Mouse (Mus musculus) kidney, embryonic 15.5 days (tissue): Measurements from ENCODE around the gene Stard9. TPM values are rescaled to one million over a fixed set of nuclear protein-coding genes. Genes with fewer than 3 reads are reported as not detected.
"Not testable (repeated sequence)": the region's sequence is repeated elsewhere in the genome, so short reads cannot be mapped to it uniquely, and the experiment has no call there.

Source experiments
- ATAC-seq: fragments of 200-750 bp; cut with Nextera tagmentation; replicated peaks from 2 replicates; pipeline ENCODE4 v1.8.0; 2017; ENCODE audit warnings: moderate TSS enrichment; ENCODE audit not compliant: low FRiP score
- H3K27ac ChIP-seq: fragments of 300-500 bp; sonication (generic); 2 replicates; pipeline ENCODE4 v1.5.1; 2015; ENCODE audit warnings: mild to moderate bottlenecking, inconsistent platforms
- H3K27me3 ChIP-seq: fragments of 300-500 bp; sonication (generic); 2 replicates; pipeline ENCODE4 v1.6.1; 2015; ENCODE audit warnings: inconsistent platforms
- H3K36me3 ChIP-seq: fragments of 300-500 bp; sonication (generic); 2 replicates; pipeline ENCODE4 v1.6.1; 2015; ENCODE audit warnings: inconsistent platforms
- H3K4me1 ChIP-seq: fragments of 300-500 bp; sonication (generic); 2 replicates; pipeline ENCODE4 v1.6.1; 2015; ENCODE audit warnings: inconsistent platforms
- H3K4me2 ChIP-seq: fragments of 300-500 bp; sonication (generic); 2 replicates; pipeline ENCODE4 v1.6.1; 2015; ENCODE audit warnings: moderate library complexity, mild to moderate bottlenecking, inconsistent platforms
- H3K4me3 ChIP-seq: fragments of 300-500 bp; sonication (generic); replicated peaks from 2 replicates; pipeline ENCODE4 v1.5.1; 2015; ENCODE audit warnings: mild to moderate bottlenecking, inconsistent platforms
- H3K9ac ChIP-seq: fragments of 300-500 bp; sonication (generic); 2 replicates; pipeline ENCODE4 v1.6.1; 2015; ENCODE audit warnings: mild to moderate bottlenecking, inconsistent platforms
- H3K9me3 ChIP-seq: fragments of 300-500 bp; sonication (generic); replicated peaks from 2 replicates; pipeline ENCODE4 v1.6.1; 2016; ENCODE audit warnings: inconsistent platforms
- WGBS: fragments of 180-500 bp; shearing (Covaris S2); methylation state at CpG from one replicate; pipeline ENCODE4 v1.1.7; 2015; ENCODE audit warnings: mixed read lengths; 5-methylcytosine and 5-hydroxymethylcytosine counted together
- polyA plus RNA-seq: library from polyadenylated mRNA; unstranded; fragments of >200 nt; fragmentation: Nextera tagmentation; extraction: Ambion mirVana; gene quantifications from 2 replicates; pipeline ENCODE4 v1.2.1, GENCODE M21; 2015

The Stard9 gene
- polyA plus RNA-seq, 1 experiment from 2014 or later = 5.2 TPM

DNA sequence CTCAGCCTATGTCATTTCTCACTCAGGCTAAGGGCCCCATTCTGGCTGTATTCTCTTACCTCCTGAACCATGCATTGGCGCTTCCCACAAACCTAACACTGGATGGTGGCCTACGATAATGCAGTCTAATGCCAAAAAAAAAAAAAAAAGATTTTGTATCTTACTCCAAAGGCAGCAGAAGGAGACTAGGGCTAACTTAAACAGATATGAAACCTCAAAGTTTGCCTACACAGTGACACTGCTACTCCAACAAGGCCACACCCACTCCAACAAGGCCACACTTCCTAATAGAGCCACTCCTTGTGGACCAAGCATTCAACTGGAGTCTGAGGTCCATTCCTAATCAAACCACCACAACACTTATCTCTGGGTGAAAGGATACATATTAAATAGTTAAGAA is 27.8 kb downstream of the Stard9 start:
- Histone ChIP-seq H3K4me2 (no peak overlapping the region), H3K9me3 (no peaks in the 10 kb centered on the region), H3K9ac (no peak overlapping the region), H3K36me3 (no peaks in the 10 kb centered on the region), H3K27ac (no peak overlapping the region), H3K4me3 (no peak overlapping the region), H3K4me1 (no peaks in the 10 kb centered on the region), H3K27me3 (no peaks in the 10 kb centered on the region)
- no peak for ATAC-seq
- WGBS = 100% methylated on average over 2 of the region's 2 CpGs

DNA sequence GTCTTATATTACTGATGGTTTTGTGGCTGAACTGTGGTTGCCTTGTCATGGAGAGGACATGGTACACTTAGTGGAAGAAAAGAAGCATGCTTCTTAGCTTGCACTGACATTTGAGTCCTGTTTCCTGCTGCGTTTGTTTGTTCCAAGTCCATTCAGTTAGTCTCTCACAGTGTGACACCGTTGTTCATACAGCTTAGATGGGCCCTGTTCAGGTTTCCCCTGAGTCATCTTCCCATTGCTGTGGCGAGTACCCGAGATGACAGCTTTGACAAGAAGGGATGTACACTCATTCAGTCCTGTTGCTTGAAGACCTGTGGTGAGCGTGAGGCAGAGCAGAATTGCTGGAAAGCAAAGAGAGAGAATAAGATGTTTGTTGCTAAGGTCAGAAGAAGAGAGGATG is 29.6 kb downstream of the Stard9 start:
- H3K9me3 ChIP-seq = no peaks in the 10 kb centered on the region
- H3K27ac ChIP-seq = no peak overlapping the region
- no peaks in the 10 kb centered on the region for H3K36me3 ChIP-seq
- H3K4me1 ChIP-seq = no peaks in the 10 kb centered on the region
- ATAC-seq = no peak
- no peak overlapping the region for H3K9ac ChIP-seq
- no peak overlapping the region for H3K4me2 ChIP-seq
- H3K27me3 ChIP-seq = no peaks in the 10 kb centered on the region
- WGBS = 72% methylated on average over 5 of the region's 5 CpGs
- no peak overlapping the region for H3K4me3 ChIP-seq

DNA sequence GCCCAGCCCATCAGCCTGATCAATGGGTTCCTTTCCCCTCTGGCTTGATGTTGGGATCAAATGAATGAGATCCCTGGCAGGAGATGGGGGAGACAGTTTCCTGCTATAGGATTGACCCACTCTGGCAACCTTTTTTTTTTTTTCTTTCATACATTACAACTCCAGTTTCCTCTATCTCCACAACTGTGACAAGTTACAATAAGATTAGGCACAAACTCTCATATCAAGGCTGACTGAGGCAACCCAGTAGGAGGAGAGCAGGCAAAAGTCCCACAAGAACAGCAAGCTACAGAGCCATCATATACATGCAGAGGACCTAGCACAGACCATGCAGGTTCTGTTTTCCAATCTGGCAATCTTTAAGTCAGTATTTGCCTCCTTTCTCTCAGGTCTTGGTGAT is 30.4 kb downstream of the Stard9 start:
- Histone ChIP-seq H3K9me3 (no peaks in the 10 kb centered on the region), H3K27me3 (no peaks in the 10 kb centered on the region), H3K4me2 (no peak overlapping the region), H3K36me3 (no peaks in the 10 kb centered on the region), H3K27ac (no peak overlapping the region), H3K4me1 (no peaks in the 10 kb centered on the region), H3K4me3 (no peak overlapping the region), H3K9ac (no peak overlapping the region)
- no peak for ATAC-seq

DNA sequence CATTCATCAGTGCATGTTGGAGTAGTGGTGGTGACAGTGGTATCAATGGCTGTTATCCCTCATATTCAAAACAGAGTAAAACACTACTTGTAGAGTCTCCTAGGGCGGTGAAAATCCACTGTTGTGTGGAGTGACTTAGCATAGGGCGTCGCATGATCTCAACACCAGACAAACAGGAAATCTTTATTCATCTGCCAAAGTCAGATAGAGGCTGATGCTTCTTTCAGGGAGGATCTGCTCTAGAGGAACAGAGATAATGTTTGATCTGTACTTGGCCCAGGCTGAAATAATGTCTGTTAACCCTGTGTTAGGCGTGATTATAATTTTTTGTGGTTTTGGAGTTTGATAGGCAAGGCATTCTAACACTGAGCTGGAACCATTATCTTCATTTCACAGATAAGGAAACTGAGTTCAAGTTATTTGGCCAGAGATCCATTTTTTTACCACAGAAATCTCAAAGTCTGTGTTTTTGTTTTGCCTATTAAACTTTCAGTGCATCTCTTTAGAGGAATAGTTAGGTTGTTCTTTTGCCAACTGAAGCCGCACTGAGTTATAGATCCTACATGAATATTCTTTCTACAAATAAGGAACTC is 31.7 kb downstream of the Stard9 start:
- no peaks in the 10 kb centered on the region for H3K9me3 ChIP-seq
- no peak overlapping the region for H3K27ac ChIP-seq
- no peak overlapping the region for H3K4me3 ChIP-seq
- no peaks in the 10 kb centered on the region for H3K27me3 ChIP-seq
- H3K36me3 ChIP-seq = no peaks in the 10 kb centered on the region
- H3K4me2 ChIP-seq = no peak overlapping the region
- no peaks in the 10 kb centered on the region for H3K4me1 ChIP-seq
- WGBS = 75% methylated on average over 5 of the region's 5 CpGs
- H3K9ac ChIP-seq = no peak overlapping the region
- no peak for ATAC-seq

DNA sequence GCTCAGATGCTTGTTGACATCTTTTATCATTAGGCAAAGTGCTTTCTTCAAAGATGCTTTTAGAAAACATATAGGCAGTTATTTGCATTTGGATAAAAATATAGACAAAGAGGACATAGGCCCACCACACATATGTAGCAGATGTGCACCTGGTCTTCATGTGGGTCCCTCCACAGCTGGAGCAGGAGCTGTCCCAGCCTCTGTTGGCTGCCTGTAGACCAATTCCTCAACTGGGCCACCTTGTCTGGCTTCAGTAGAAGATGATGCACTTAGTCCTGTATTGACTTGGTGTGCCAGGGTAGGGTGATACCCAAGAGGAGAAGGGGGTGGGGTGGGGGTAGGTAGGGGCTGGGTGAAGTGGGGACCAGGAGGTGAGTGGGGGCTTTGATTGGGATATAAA is 33.8 kb downstream of the Stard9 start:
- ATAC-seq = no peak
- no peaks in the 10 kb centered on the region for H3K27me3 ChIP-seq
- H3K36me3 ChIP-seq = no peaks in the 10 kb centered on the region
- no peak overlapping the region for H3K27ac ChIP-seq
- H3K4me2 ChIP-seq = no peak overlapping the region
- H3K4me3 ChIP-seq = no peak overlapping the region
- H3K4me1 ChIP-seq = no peaks in the 10 kb centered on the region
- no peak overlapping the region for H3K9ac ChIP-seq
- H3K9me3 ChIP-seq = no peaks in the 10 kb centered on the region

DNA sequence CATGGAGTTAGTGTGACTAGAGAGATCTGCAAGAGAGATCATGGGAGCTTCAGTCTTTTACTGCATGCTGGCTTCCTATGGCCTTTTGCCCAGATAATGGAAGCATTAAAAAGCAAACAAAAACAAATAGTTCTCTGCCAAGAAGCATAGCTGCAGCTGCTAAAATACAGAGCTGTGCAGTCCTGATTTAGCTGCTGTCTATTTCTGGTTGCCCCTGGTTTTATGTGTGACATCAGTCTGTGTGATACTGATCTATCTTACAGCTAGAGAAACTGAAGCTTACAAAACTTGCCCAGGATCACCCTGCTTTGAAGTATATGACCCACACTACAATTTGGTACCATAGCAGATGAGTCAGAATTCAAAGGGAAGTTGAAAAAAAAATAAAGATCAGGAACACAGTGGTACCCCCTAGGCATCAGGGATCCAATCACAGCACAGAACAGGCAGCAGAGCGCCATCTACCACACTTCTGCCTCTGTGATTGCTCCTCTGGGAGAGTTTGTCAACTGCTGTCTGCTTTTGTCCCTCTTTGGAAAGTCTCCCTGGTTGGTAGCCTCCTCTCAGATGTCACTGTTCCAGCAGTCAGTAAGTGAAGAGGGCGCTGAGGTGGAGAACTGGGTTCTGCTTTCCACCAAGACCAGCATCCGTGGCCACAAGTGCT is 34.7 kb downstream of the Stard9 start:
- ATAC-seq = no peak
- 63% methylated on average over 3 of the region's 3 CpGs for WGBS
- H3K9ac ChIP-seq = no peak overlapping the region

DNA sequence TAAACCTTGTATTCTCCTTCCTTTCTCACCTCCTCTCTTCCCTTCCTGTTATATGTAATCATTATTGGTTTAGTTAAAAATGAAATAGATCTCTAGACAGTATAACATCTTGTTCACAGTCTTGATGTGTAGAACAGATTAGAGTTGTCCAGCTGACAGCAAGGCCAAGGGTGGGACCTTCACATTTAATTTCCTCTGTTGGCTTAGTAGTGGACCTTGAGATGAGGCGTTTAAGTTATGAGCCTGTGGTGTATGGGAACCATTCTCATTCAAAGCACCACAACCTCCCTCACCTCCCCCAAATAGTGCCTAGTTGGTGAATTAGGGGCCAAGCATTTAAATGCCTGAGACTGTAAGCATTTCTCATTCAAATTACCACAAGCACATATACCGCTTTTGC is 38.5 kb downstream of the Stard9 start:
- Histone ChIP-seq H3K27ac (no peak overlapping the region), H3K9me3 (no peaks in the 10 kb centered on the region), H3K4me3 (no peak overlapping the region), H3K36me3 (no peaks in the 10 kb centered on the region), H3K27me3 (no peaks in the 10 kb centered on the region), H3K4me1 (no peaks in the 10 kb centered on the region), H3K9ac (no peak overlapping the region), H3K4me2 (no peak overlapping the region)
- 75% methylated on average over 2 of the region's 2 CpGs for WGBS
- ATAC-seq = no peak

More for the DNA sequence above, 34.7 kb downstream of the Stard9 start:
- Histone ChIP-seq H3K27me3 (no peaks in the 10 kb centered on the region), H3K4me1 (no peaks in the 10 kb centered on the region), H3K36me3 (no peaks in the 10 kb centered on the region), H3K4me3 (no peak overlapping the region), H3K4me2 (no peak overlapping the region), H3K9me3 (no peaks in the 10 kb centered on the region), H3K27ac (peak overlapping the region; percentile 2; the same call in 1 of the 2 replicates)

DNA sequence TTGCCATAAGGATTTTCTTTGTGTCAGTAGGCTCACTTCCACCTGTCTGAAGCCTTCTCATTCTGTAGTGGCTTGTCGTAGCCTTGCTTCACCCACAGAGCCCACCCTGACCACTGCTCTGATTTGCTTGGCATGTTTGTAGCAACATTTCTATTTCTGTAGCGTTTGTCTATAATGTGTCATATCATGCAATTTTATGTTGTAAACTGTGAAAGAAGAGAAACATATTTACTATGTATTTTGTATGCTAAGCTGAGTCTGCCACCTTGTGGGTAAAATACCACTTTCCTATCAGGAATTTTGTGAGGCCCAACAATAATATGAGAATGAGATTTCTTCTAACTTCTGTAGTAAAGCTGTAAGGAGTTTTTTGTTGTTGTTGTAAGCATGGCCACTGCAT is 41.3 kb downstream of the Stard9 start:
- no peak overlapping the region for H3K9ac ChIP-seq
- peaks cover 7% of the 10 kb centered on the region for H3K36me3 ChIP-seq
- no peak overlapping the region for H3K4me3 ChIP-seq
- WGBS = 75% methylated on average over 2 of the region's 2 CpGs
- no peaks in the 10 kb centered on the region for H3K9me3 ChIP-seq
- H3K27ac ChIP-seq = no peak overlapping the region
- no peak overlapping the region for H3K4me2 ChIP-seq
- no peak for ATAC-seq
- H3K27me3 ChIP-seq = no peaks in the 10 kb centered on the region
- no peaks in the 10 kb centered on the region for H3K4me1 ChIP-seq

DNA sequence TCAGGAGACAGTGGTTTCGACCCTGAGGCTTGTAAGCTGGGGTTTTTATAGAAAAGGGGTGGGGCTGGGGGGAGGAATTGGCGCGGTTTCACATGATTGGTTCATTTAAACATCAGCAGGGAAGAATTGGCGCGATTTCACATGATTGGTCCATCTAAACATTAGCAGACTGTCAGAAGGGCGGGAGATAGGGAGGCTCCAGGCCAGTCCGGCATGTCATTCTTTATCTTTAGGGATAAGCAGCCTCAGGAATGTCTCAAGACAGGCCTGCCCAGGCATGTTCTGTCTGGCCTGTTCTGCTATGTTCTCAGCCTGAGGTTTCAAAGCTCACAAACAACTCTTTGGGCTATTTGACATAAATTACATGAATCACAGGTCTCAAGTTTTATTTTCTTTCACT is 52.2 kb downstream of the Stard9 start:
- not testable (repeated sequence) for H3K4me3 ChIP-seq, ATAC-seq, H3K9ac ChIP-seq, H3K4me2 ChIP-seq, H3K4me1 ChIP-seq, H3K9me3 ChIP-seq, H3K27ac ChIP-seq, H3K27me3 ChIP-seq
- 83% methylated on average over 7 of the region's 7 CpGs for WGBS
- H3K36me3 ChIP-seq = peaks cover 15% of the 10 kb centered on the region; the same call in 1 of the 2 replicates

DNA sequence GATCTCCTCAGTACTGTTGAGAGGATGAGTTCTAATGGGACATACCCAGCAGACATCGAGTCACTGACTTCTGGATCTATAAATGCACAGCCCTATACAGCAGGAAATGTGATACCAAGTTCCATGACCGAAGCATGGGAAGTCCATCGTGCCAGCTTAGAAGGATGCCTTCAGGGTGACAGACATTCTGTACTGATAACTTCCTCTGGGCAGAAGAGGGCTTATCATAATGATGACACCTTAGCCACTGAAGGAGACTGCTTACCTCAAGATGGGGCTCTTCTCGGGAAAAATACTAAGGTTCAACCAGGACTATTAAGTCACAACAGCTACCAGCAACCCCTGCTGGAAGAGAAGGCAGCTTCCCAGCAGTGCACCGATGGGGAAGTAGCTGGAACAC is 68.8 kb downstream of the Stard9 start:
- Histone ChIP-seq H3K4me1 (no peaks in the 10 kb centered on the region), H3K4me2 (no peak overlapping the region), H3K9me3 (no peaks in the 10 kb centered on the region), H3K27me3 (no peaks in the 10 kb centered on the region), H3K27ac (no peak overlapping the region), H3K9ac (no peak overlapping the region), H3K36me3 (peaks cover 49% of the 10 kb centered on the region), H3K4me3 (no peak overlapping the region)
- ATAC-seq = no peak
- WGBS = 85% methylated on average over 5 of the region's 5 CpGs

DNA sequence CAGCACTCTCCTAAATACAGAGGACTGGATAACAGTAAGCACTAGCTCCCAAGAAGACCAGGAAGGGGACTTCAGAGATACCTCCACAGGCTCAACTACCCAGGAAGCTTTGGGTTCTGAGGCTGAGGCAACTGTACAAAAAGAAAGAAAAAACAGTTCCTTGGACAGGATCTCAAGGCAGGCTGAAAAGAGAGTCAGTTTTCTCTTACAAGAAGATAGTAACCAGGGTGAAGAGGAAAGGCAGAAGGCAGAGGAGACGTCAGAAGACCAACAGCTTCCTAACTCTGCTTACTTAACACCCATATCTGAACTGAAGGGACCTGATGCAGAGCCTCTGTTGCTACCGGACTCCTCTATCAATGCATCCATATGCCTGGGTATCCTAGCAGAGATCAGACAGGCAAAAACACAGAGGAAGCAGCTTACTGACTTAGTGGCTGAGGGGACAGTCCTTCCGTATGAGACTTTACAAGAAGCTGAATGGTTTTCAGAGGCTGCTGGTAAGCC is 71.5 kb downstream of the Stard9 start:
- H3K9ac ChIP-seq = no peak overlapping the region
- no peak overlapping the region for H3K4me2 ChIP-seq
- H3K4me3 ChIP-seq = no peak overlapping the region
- no peaks in the 10 kb centered on the region for H3K27me3 ChIP-seq
- no peaks in the 10 kb centered on the region for H3K4me1 ChIP-seq
- H3K27ac ChIP-seq = no peak overlapping the region
- WGBS = 94% methylated on average over 3 of the region's 3 CpGs
- H3K9me3 ChIP-seq = no peaks in the 10 kb centered on the region
- H3K36me3 ChIP-seq = peaks cover 40% of the 10 kb centered on the region
- ATAC-seq = no peak

DNA sequence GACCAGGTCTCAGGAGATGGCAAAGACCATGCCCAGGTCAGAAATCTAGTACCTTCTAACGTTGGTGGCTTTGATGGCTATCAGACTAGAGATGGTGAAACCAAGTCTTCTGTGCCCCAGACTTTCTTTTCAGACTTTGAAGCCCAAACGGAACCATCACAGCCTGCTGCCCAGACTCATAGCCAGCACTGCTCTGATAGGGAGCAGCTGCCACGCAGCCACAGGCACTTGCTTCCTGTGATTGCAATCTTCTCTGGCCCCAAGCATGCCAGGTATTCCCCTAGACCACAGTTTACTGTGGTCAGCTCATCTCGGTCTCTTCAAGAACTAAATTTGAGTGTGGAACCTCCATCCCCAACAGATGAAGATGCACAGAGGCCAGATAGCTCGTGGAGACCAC is 73.8 kb downstream of the Stard9 start:
- no peak for ATAC-seq

DNA sequence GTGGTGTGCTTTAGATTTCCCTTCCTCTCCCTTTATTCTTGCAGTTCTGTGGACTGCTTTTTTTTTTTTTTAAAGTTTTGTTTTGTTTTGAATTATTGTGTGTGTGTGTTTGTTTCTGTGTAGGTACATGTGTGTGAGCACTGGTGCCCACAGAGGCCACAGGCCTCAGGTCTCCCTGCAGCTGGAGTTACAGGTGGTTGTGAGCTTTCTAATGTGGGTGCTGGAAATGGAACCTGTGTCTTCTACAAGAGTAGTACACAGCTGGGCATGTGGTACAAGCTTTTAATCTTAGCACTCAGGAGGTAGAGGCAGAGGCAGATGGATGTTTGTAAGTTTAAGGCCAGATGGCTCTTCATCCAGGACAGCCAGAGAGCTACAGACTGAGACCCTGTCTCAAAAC is 78.1 kb downstream of the Stard9 start:
- Histone ChIP-seq H3K4me3 (no peak overlapping the region), H3K27ac (no peak overlapping the region)
- no peak for ATAC-seq

More for the DNA sequence above, 73.8 kb downstream of the Stard9 start:
- no peak overlapping the region for H3K9ac ChIP-seq
- no peaks in the 10 kb centered on the region for H3K27me3 ChIP-seq
- H3K4me2 ChIP-seq = no peak overlapping the region
- H3K9me3 ChIP-seq = no peaks in the 10 kb centered on the region
- H3K4me3 ChIP-seq = no peak overlapping the region
- no peak overlapping the region for H3K27ac ChIP-seq
- no peaks in the 10 kb centered on the region for H3K4me1 ChIP-seq
- WGBS = 79% methylated on average over 5 of the region's 5 CpGs
- peaks cover 20% of the 10 kb centered on the region for H3K36me3 ChIP-seq

More for the DNA sequence above, 78.1 kb downstream of the Stard9 start:
- peaks cover 7% of the 10 kb centered on the region; the same call in 1 of the 2 replicates for H3K36me3 ChIP-seq
- no peak overlapping the region for H3K9ac ChIP-seq
- no peak overlapping the region for H3K4me2 ChIP-seq
- H3K9me3 ChIP-seq = no peaks in the 10 kb centered on the region
- H3K4me1 ChIP-seq = no peaks in the 10 kb centered on the region
- H3K27me3 ChIP-seq = no peaks in the 10 kb centered on the region
